Mouse (Mus musculus): ENCODE data around the gene Dqx1. TPM values are rescaled to one million over a fixed set of nuclear protein-coding genes. Genes with fewer than 3 reads are reported as not detected.

The Dqx1 gene
- total RNA-seq, 1 experiment from 2014 or later: 3.8 TPM

GRCm38 (mm10) chr6:83031921-83032590, 25.6 kb upstream of the Dqx1 start:
- no peak for ATAC-seq (replicated peaks; ENCODE audit: insufficient number of reproducible peaks, low FRiP score, low TSS enrichment, poor library complexity, severe bottlenecking)

- no peak for ATAC-seq (replicated peaks; ENCODE audit: insufficient number of reproducible peaks, low FRiP score, low TSS enrichment, poor library complexity, severe bottlenecking)
These were observed 24.9 kb upstream of the Dqx1 start for GRCm38 (mm10) chr6:83032769-83033191.

- peak; percentile 72 for ATAC-seq (replicated peaks; ENCODE audit: insufficient number of reproducible peaks, low FRiP score, low TSS enrichment, poor library complexity, severe bottlenecking)
These were observed 24.1 kb upstream of the Dqx1 start, which contains the start of the genes Dok1 and Loxl3 for GRCm38 (mm10) chr6:83033249-83034185. Gene Dok1, minus strand, starts transcription at chr6:83033471. Gene Loxl3, plus strand, starts transcription at chr6:83034173.

GRCm38 (mm10) chr6:83034463-83035055, 23.1 kb upstream of the Dqx1 start:
- ATAC-seq (replicated peaks; ENCODE audit: insufficient number of reproducible peaks, low FRiP score, low TSS enrichment, poor library complexity, severe bottlenecking): no peak

- ATAC-seq (replicated peaks; ENCODE audit: insufficient number of reproducible peaks, low FRiP score, low TSS enrichment, poor library complexity, severe bottlenecking): no peak
These were observed 20.5 kb upstream of the Dqx1 start for GRCm38 (mm10) chr6:83037188-83037587.

- ATAC-seq (replicated peaks; ENCODE audit: insufficient number of reproducible peaks, low FRiP score, low TSS enrichment, poor library complexity, severe bottlenecking): peak; percentile 90
These were observed 19.1 kb upstream of the Dqx1 start for GRCm38 (mm10) chr6:83038496-83039012.

GRCm38 (mm10) chr6:83040601-83041000, 17.0 kb upstream of the Dqx1 start:
- ATAC-seq (replicated peaks; ENCODE audit: insufficient number of reproducible peaks, low FRiP score, low TSS enrichment, poor library complexity, severe bottlenecking): no peak

GRCm38 (mm10) chr6:83043561-83043960, 14.1 kb upstream of the Dqx1 start:
- ATAC-seq (replicated peaks; ENCODE audit: insufficient number of reproducible peaks, low FRiP score, low TSS enrichment, poor library complexity, severe bottlenecking): no peak

- no peak for ATAC-seq (replicated peaks; ENCODE audit: insufficient number of reproducible peaks, low FRiP score, low TSS enrichment, poor library complexity, severe bottlenecking)
These were observed 13.7 kb upstream of the Dqx1 start for GRCm38 (mm10) chr6:83043993-83044392.

GRCm38 (mm10) chr6:83044742-83045141, 12.9 kb upstream of the Dqx1 start:
- peak; percentile 49 for ATAC-seq (replicated peaks; ENCODE audit: insufficient number of reproducible peaks, low FRiP score, low TSS enrichment, poor library complexity, severe bottlenecking)

GRCm38 (mm10) chr6:83049367-83049766, 8.3 kb upstream of the Dqx1 start:
- no peak for ATAC-seq (replicated peaks; ENCODE audit: insufficient number of reproducible peaks, low FRiP score, low TSS enrichment, poor library complexity, severe bottlenecking)

GRCm38 (mm10) chr6:83053136-83053960, 4.3 kb upstream of the Dqx1 start:
- peak; percentile 15 for ATAC-seq (replicated peaks; ENCODE audit: insufficient number of reproducible peaks, low FRiP score, low TSS enrichment, poor library complexity, severe bottlenecking)

GRCm38 (mm10) chr6:83054074-83054851, 3.4 kb upstream of the Dqx1 start, which contains the start of gene Aup1:
Gene Aup1, plus strand, starts transcription at chr6:83054521.
- ATAC-seq (replicated peaks; ENCODE audit: insufficient number of reproducible peaks, low FRiP score, low TSS enrichment, poor library complexity, severe bottlenecking): peak; percentile 93

- no peak for ATAC-seq (replicated peaks; ENCODE audit: insufficient number of reproducible peaks, low FRiP score, low TSS enrichment, poor library complexity, severe bottlenecking)
These were observed 2.7 kb upstream of the Dqx1 start, which contains the start of gene Htra2 for GRCm38 (mm10) chr6:83054871-83055431. Gene Htra2, minus strand, starts transcription at chr6:83055273.

- no peak for ATAC-seq (replicated peaks; ENCODE audit: insufficient number of reproducible peaks, low FRiP score, low TSS enrichment, poor library complexity, severe bottlenecking)
These were observed 1.1 kb downstream of the Dqx1 start for GRCm38 (mm10) chr6:83058725-83059124.

- ATAC-seq (replicated peaks; ENCODE audit: insufficient number of reproducible peaks, low FRiP score, low TSS enrichment, poor library complexity, severe bottlenecking): no peak
These were observed 8.4 kb downstream of the Dqx1 start for GRCm38 (mm10) chr6:83065995-83066394.

- ATAC-seq (replicated peaks; ENCODE audit: insufficient number of reproducible peaks, low FRiP score, low TSS enrichment, poor library complexity, severe bottlenecking): no peak
These were observed 8.8 kb downstream of the Dqx1 start for GRCm38 (mm10) chr6:83066441-83066840.
